Mouse (Mus musculus) lung, embryonic 16.5 days (tissue): ENCODE measurements around the gene Usp13. TPM values are rescaled to one million over a fixed set of nuclear protein-coding genes. Genes with fewer than 3 reads are reported as not detected.
A peak's percentile ranks its signal among the peaks of the same experiment; 100 is the strongest.

Experiments
- ATAC-seq: fragments of 200-750 bp; cut with Nextera tagmentation; 2 replicates; pipeline ENCODE4 v1.8.0; 2017; ENCODE audit warnings: low read depth, mild to moderate bottlenecking, moderate library complexity
- H3K27ac ChIP-seq: fragments of 300-500 bp; sonication (generic); 2 replicates; pipeline ENCODE4 v1.5.1; 2014; ENCODE audit warnings: mild to moderate bottlenecking, control low read depth, low read length
- H3K27me3 ChIP-seq: fragments of 300-500 bp; sonication (generic); 2 replicates; pipeline ENCODE4 v1.6.1; 2014; ENCODE audit warnings: low read depth, low read length, mixed read lengths; ENCODE audit not compliant: control insufficient read depth, insufficient read depth
- H3K36me3 ChIP-seq: fragments of 300-500 bp; sonication (generic); 2 replicates; pipeline ENCODE4 v1.6.1; 2014; ENCODE audit warnings: low read length; ENCODE audit not compliant: control insufficient read depth, insufficient read depth
- H3K4me1 ChIP-seq: fragments of 300-500 bp; sonication (generic); replicated peaks from 2 replicates; pipeline ENCODE4 v1.6.1; 2014; ENCODE audit warnings: low read length, mixed read lengths; ENCODE audit not compliant: control insufficient read depth, insufficient read depth
- H3K4me2 ChIP-seq: fragments of 300-500 bp; sonication (generic); 2 replicates; pipeline ENCODE4 v1.6.1; 2014; ENCODE audit warnings: low read depth, low read length, control low read depth
- H3K4me3 ChIP-seq: fragments of 300-500 bp; sonication (generic); 2 replicates; pipeline ENCODE4 v1.5.1; 2014; ENCODE audit warnings: mild to moderate bottlenecking, low read length, control low read depth
- H3K9ac ChIP-seq: fragments of 300-500 bp; sonication (generic); 2 replicates; pipeline ENCODE4 v1.6.1; 2014; ENCODE audit warnings: low read length, control low read depth
- H3K9me3 ChIP-seq: fragments of 300-500 bp; sonication (generic); 2 replicates; pipeline ENCODE4 v1.6.1; 2016; ENCODE audit warnings: low read length; ENCODE audit not compliant: control insufficient read depth
- WGBS: fragments of 180-500 bp; shearing (Covaris S2); extraction: QIAGEN DNeasy Blood & Tissue Kit; methylation state at CpG from one replicate; pipeline ENCODE4 v1.1.7; 2014; 5-methylcytosine and 5-hydroxymethylcytosine counted together
- polyA plus RNA-seq: library from polyadenylated mRNA; unstranded; fragments of >200 nt; fragmentation: Nextera tagmentation; extraction: Ambion mirVana; gene quantifications from 2 replicates; pipeline ENCODE4 v1.2.1, GENCODE M21; 2015

Usp13 gene
- polyA plus RNA-seq: 7.0 and 7.2 TPM in 2 replicates

DNA sequence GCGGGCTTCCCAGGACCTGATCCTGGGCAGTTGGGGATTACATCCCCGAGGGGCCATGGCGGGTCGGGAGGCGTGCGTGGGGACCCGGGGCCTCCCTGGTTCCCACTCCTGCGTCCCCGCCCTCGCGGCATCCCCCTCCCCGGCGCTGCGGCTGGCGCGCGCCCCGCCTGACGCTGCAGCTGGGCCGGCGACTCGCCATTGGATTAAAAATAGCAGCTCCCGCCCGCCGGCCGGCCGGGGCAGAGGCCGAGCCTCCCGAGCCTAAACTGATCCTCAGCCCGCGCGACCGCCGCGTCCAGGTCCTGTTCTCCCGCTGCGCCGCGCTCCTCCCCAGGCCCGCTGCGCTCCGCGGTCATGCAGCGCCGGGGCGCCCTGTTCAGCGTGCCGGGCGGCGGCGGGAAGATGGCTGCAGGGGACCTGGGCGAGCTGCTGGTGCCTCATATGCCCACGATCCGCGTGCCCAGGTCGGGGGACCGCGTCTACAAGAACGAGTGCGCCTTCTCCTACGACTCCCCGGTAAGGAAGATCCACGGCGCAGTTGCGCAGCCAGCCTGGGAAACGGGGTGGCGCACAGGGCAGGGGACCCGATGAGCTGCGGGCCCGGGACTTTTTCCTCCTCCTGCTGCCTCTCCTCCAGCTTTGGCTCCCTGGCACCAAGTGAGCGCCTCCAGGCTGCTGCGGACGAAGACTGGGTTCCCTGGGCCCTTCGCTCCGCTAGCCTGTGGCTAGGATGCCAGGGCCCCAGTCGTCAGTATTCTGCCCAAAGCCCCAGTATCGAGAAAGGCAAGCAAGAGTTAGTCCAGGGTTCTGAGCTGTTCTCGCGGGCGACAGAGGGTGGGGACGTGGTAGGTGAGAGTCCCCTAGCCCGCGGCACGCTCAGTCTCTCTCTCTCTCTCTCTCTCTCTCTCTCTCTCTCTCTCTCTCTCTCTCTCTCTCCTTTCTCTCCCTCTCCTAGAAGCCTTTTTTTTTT, at the start of gene Usp13:
TSS of gene Usp13 (plus strand) at position 190 of the 970 bp plus-strand sequence.
- peaks cover 9% of the 10 kb centered on the region for H3K4me1 ChIP-seq
- WGBS: 0% methylated on average over 69 of the region's 84 CpGs
- peak within 1 kb of the TSS; percentile 88 for H3K9ac ChIP-seq
- peak within 1 kb of the TSS; percentile 92 for H3K27ac ChIP-seq
- H3K27me3 ChIP-seq: no peaks in the 10 kb centered on the region; the same call in 1 of the 2 replicates
- peak within 1 kb of the TSS; percentile 95 for H3K4me2 ChIP-seq
- H3K36me3 ChIP-seq: no peaks in the 10 kb centered on the region
- peak; percentile 96 for ATAC-seq
- peak within 1 kb of the TSS; percentile 78 for H3K4me3 ChIP-seq
- H3K9me3 ChIP-seq: no peaks in the 10 kb centered on the region

- H3K9me3 ChIP-seq: no peaks in the 10 kb centered on the region
- no peak overlapping the region for H3K4me3 ChIP-seq
- H3K4me2 ChIP-seq: no peak overlapping the region
- H3K27me3 ChIP-seq: no peaks in the 10 kb centered on the region
- no peak overlapping the region for H3K9ac ChIP-seq
- no peaks in the 10 kb centered on the region for H3K36me3 ChIP-seq
- no peak overlapping the region for H3K27ac ChIP-seq
- 61% methylated on average over 2 of the region's 2 CpGs for WGBS
- no peaks in the 10 kb centered on the region for H3K4me1 ChIP-seq
- no peak for ATAC-seq
Observed at GRCm38 (mm10) chr3:32770781-32771180, 46.6 kb upstream of the Usp13 start.

DNA sequence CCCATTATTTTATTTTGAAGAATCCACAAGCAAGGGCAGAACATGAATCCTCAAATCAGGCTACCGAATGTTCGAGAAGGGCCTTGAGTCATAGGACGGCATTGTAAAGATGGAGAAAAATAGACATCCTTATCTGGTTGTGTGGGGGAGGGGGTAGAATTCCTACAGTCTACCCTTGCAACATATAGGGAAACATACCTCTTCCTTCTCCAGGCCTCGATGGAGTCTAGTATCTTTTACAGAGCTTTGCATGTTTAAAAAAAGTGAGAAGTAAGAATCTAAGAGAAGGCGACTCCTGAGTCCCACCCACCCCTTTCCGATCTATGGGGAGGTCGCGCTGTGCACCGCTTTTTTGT, 367 bp upstream of the Usp13 start:
- WGBS: 2% methylated on average over 9 of the region's 9 CpGs

GRCm38 (mm10) chr3:32818327-32818900, 1.1 kb downstream of the Usp13 start:
- H3K4me1 ChIP-seq: peaks cover 12% of the 10 kb centered on the region
- no peaks in the 10 kb centered on the region for H3K36me3 ChIP-seq
- H3K9me3 ChIP-seq: no peaks in the 10 kb centered on the region
- no peaks in the 10 kb centered on the region; the same call in 1 of the 2 replicates for H3K27me3 ChIP-seq
- peak overlapping the region; percentile 95 for H3K4me2 ChIP-seq
- H3K9ac ChIP-seq: peak overlapping the region; percentile 88
- no peak overlapping the region; the same call in 1 of the 2 replicates for H3K27ac ChIP-seq
- WGBS: 5% methylated on average over 12 of the region's 12 CpGs
- no peak for ATAC-seq
- H3K4me3 ChIP-seq: peak overlapping the region; percentile 78

More for the DNA sequence above, 367 bp upstream of the Usp13 start:
- Histone ChIP-seq H3K9ac (peak overlapping the region; percentile 88), H3K4me1 (peaks cover 5% of the 10 kb centered on the region), H3K9me3 (no peaks in the 10 kb centered on the region), H3K4me2 (peak overlapping the region; percentile 95), H3K4me3 (peak overlapping the region; percentile 78), H3K27ac (peak overlapping the region; percentile 92), H3K36me3 (no peaks in the 10 kb centered on the region), H3K27me3 (no peaks in the 10 kb centered on the region; the same call in 1 of the 2 replicates)
- ATAC-seq: peak; percentile 23; the same call in 1 of the 2 replicates

DNA sequence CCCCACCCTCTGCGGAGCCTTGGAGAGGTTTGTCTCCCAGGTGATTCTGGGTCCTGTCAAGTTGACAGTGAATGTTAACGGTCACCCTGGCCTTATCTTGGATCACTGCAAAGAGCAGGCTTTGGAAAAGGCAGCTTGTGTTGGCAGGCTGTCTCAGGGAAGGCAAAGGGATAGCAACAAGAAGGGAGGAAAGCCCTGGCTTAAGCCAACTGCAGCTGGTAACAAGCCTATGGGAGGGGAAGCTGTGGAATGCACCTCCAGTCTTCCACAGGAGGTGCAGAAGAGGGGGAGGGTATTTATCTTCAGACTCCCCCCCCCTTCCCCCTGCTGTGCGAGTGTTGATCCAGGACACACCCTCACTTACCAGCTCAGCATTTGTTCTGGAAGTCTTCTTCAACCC, 5.3 kb downstream of the Usp13 start:
- peak; percentile 64 for ATAC-seq
- no peaks in the 10 kb centered on the region for H3K36me3 ChIP-seq
- no peak overlapping the region for H3K9ac ChIP-seq
- H3K27me3 ChIP-seq: no peaks in the 10 kb centered on the region; the same call in 1 of the 2 replicates
- H3K4me1 ChIP-seq: peaks cover 17% of the 10 kb centered on the region
- no peak overlapping the region for H3K4me3 ChIP-seq
- WGBS: 26% methylated on average over 3 of the region's 3 CpGs
- peak overlapping the region; percentile 72 for H3K27ac ChIP-seq
- H3K9me3 ChIP-seq: no peaks in the 10 kb centered on the region
- no peak overlapping the region for H3K4me2 ChIP-seq

DNA sequence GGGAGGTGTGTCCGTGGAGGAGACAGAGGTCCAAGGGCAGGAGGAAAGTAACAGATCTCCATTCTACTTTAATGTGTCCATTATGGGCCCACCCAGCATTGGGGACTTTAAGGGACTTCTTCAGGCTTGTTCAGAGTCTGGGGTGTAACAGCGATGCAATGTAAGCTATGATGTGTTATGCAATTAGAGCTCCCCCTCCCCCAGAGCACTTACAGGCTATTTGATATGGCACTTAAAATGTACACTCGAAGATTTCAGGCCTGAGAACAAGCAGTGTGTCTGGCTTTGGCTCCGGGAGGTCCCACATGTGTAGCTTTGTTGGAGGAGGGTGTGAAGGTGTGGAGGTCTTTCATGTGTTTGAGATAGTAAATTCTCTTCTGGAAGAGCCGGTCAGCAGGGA, 7.6 kb downstream of the Usp13 start:
- H3K9ac ChIP-seq: no peak overlapping the region
- peaks cover 12% of the 10 kb centered on the region for H3K4me1 ChIP-seq
- no peaks in the 10 kb centered on the region for H3K27me3 ChIP-seq
- no peak overlapping the region for H3K4me3 ChIP-seq
- no peaks in the 10 kb centered on the region for H3K36me3 ChIP-seq
- ATAC-seq: peak; percentile 72
- WGBS: 58% methylated on average over 5 of the region's 5 CpGs
- no peaks in the 10 kb centered on the region for H3K9me3 ChIP-seq
- no peak overlapping the region for H3K27ac ChIP-seq
- no peak overlapping the region for H3K4me2 ChIP-seq

- Histone ChIP-seq H3K4me2 (no peak overlapping the region), H3K4me3 (no peak overlapping the region), H3K36me3 (no peaks in the 10 kb centered on the region), H3K27ac (no peak overlapping the region), H3K9me3 (no peaks in the 10 kb centered on the region), H3K9ac (no peak overlapping the region), H3K4me1 (peaks cover 12% of the 10 kb centered on the region), H3K27me3 (no peaks in the 10 kb centered on the region)
- WGBS: 91% methylated on average over 3 of the region's 3 CpGs
- ATAC-seq: no peak
Observed at GRCm38 (mm10) chr3:32825964-32826479, 8.7 kb downstream of the Usp13 start.

DNA sequence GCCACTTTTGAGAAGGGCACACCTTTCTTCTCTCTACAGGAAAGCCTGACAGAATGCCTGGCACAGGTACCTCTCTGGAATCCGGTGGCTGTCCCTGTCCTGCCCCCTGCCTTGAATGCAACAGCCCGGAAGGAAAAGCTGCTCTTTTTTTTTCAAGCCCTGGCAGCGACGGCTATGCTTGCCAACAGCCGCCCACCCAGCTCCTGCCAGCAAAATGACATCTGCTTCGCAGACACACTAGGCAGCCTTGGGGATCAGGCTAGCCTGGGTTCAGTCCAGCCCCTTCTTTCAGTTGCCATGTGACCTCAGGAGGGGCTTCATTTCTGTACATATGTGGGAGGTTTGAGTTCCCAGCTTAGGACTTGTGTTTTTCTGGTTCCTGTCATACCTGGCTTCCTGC, 9.4 kb downstream of the Usp13 start:
- Histone ChIP-seq H3K9me3 (no peaks in the 10 kb centered on the region), H3K4me2 (no peak overlapping the region), H3K4me3 (no peak overlapping the region), H3K36me3 (no peaks in the 10 kb centered on the region), H3K9ac (no peak overlapping the region), H3K27ac (no peak overlapping the region), H3K27me3 (no peaks in the 10 kb centered on the region), H3K4me1 (peaks cover 12% of the 10 kb centered on the region)
- 58% methylated on average over 6 of the region's 6 CpGs for WGBS
- peak; percentile 23; the same call in 1 of the 2 replicates for ATAC-seq

GRCm38 (mm10) chr3:32833871-32834270, 16.5 kb downstream of the Usp13 start:
- no peak overlapping the region for H3K9ac ChIP-seq
- no peak overlapping the region for H3K4me2 ChIP-seq
- H3K27ac ChIP-seq: no peak overlapping the region
- 60% methylated on average over 2 of the region's 2 CpGs for WGBS
- no peak overlapping the region for H3K4me3 ChIP-seq
- no peaks in the 10 kb centered on the region for H3K4me1 ChIP-seq
- H3K27me3 ChIP-seq: no peaks in the 10 kb centered on the region
- no peaks in the 10 kb centered on the region for H3K9me3 ChIP-seq
- ATAC-seq: no peak
- H3K36me3 ChIP-seq: no peaks in the 10 kb centered on the region
